Mouse (Mus musculus): Measurements from ENCODE around the gene Cdc42se1. TPM values are rescaled to one million over a fixed set of nuclear protein-coding genes. Genes with fewer than 3 reads are reported as not detected.

Cdc42se1 gene
- polyA plus RNA-seq, 1 experiment = 156 TPM

DNA sequence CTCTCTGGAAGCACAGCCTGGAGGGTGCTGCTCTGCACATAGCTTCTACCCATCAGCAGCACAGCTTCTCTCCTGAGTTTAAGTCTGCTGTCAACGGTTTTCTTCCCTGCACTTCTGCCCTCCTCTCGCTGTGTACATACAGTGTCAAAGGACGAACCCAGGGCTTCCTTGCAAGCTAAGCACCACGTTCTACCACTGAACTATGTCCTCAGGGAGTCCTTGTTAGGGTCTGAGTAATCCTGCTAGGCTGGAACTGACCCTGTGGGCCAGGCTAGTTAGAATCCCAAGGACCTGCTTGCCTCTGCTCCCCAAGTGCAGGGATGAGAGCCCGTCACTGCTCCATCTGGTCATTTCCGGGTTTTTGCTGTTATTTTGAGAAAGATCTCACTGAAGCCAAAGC, 41.6 kb upstream of the Cdc42se1 start:
- TF ChIP-seq POLR2A (IDR thresholded peaks at IDR 0.05; ENCODE audit: control insufficient read depth, extremely low read depth, insufficient read depth, low read length, poor library complexity) (no peak), CTCF (IDR thresholded peaks at IDR 0.05; ENCODE audit: borderline replicate concordance, control insufficient read depth, extremely low read depth, insufficient read depth, low read length, poor library complexity) (no peak)
- DNase-seq = no peak
- H3K27me3 ChIP-seq (ENCODE audit: control insufficient read depth, insufficient read depth, low read length) = no peaks in the 10 kb centered on the region
- H3K36me3 ChIP-seq (ENCODE audit: control insufficient read depth, insufficient read depth, low read length) = peaks cover 56% of the 10 kb centered on the region
- no peak overlapping the region for H3K27ac ChIP-seq (ENCODE audit: control insufficient read depth, insufficient read depth, low read length)
- WGBS = 97% methylated on average over 6 of the region's 6 CpGs
- H3K4me3 ChIP-seq (ENCODE audit: control insufficient read depth, insufficient read depth, low read length) = no peak overlapping the region
- H3K4me1 ChIP-seq (replicated peaks; ENCODE audit: control insufficient read depth, insufficient read depth, low read length) = peaks cover 11% of the 10 kb centered on the region

DNA sequence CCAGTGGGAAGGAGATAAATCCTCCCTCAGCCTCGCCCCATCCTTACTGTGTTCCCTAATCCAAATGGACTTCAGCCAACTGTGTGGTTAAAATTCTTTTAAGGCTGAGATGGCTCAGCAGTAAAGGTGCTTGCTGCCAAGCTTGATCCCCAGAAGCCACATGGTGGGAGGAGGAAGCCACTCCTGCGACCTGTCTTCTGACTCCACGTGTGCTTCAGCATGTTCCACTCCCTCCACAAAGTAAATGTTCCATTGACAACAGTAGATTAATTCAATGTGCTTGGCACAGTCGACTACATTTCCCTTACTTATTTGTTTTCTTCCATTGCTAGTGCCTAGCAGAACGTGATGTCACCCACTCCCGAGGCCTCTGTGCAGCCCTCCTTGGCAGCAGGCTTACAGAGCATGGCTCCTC, 33.8 kb upstream of the Cdc42se1 start:
- no peaks in the 10 kb centered on the region for H3K27me3 ChIP-seq (ENCODE audit: control insufficient read depth, insufficient read depth, low read length)
- TF ChIP-seq POLR2A (IDR thresholded peaks at IDR 0.05; ENCODE audit: control insufficient read depth, extremely low read depth, insufficient read depth, low read length, poor library complexity) = no peak
- TF ChIP-seq CTCF (IDR thresholded peaks at IDR 0.05; ENCODE audit: borderline replicate concordance, control insufficient read depth, extremely low read depth, insufficient read depth, low read length, poor library complexity) = no peak
- H3K36me3 ChIP-seq (ENCODE audit: control insufficient read depth, insufficient read depth, low read length) = peaks cover 63% of the 10 kb centered on the region
- no peak for DNase-seq
- H3K27ac ChIP-seq (ENCODE audit: control insufficient read depth, insufficient read depth, low read length) = no peak overlapping the region
- no peak overlapping the region for H3K4me3 ChIP-seq (ENCODE audit: control insufficient read depth, insufficient read depth, low read length)
- 90% methylated on average over 6 of the region's 6 CpGs for WGBS
- H3K4me1 ChIP-seq (replicated peaks; ENCODE audit: control insufficient read depth, insufficient read depth, low read length) = no peaks in the 10 kb centered on the region

DNA sequence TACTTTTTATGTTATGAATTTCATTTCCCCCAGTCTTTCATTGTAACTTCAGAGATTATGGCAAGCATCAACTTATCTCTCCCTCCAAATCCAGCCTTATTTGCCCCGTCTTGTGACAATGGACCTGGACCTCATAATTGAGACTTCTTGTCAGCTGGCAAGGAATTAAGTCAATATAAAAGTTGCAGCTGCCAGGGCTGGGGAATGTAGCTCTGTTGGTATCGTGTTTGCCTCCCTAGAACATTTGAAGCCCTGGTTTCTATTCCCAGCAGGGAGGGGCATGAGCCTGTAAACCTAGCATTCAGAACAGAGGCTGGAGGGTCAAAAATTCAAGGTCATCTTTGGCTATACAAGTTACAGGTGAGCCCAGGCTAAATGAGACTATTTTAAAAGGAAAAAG, 32.8 kb upstream of the Cdc42se1 start:
- H3K36me3 ChIP-seq (ENCODE audit: control insufficient read depth, insufficient read depth, low read length) = peaks cover 66% of the 10 kb centered on the region
- H3K4me3 ChIP-seq (ENCODE audit: control insufficient read depth, insufficient read depth, low read length) = no peak overlapping the region
- H3K27me3 ChIP-seq (ENCODE audit: control insufficient read depth, insufficient read depth, low read length) = no peaks in the 10 kb centered on the region
- TF ChIP-seq POLR2A (IDR thresholded peaks at IDR 0.05; ENCODE audit: control insufficient read depth, extremely low read depth, insufficient read depth, low read length, poor library complexity) (no peak), CTCF (IDR thresholded peaks at IDR 0.05; ENCODE audit: borderline replicate concordance, control insufficient read depth, extremely low read depth, insufficient read depth, low read length, poor library complexity) (no peak)
- no peak for DNase-seq
- no peak overlapping the region for H3K27ac ChIP-seq (ENCODE audit: control insufficient read depth, insufficient read depth, low read length)
- no peaks in the 10 kb centered on the region for H3K4me1 ChIP-seq (replicated peaks; ENCODE audit: control insufficient read depth, insufficient read depth, low read length)
- WGBS = 100% methylated on average over 2 of the region's 2 CpGs

DNA sequence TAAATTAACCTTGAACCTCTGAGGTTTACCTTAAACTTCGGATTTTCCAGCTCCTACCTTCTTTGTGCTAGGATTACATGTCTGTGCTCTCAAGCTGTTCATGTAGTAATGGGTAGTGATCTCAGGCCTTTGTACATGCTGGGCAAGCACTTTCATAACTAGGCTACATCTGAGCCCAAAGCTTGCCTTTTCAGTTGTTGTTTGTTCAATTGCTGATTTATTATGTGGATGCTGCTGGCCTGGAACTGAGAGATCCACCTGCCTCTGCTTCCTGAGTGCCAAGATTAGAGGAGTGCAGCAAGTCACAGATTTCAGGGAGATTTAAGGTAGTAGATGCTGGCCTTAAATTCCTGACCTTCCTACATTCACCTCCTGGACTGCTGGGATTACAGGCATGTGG, 29.4 kb upstream of the Cdc42se1 start:
- Histone ChIP-seq H3K27me3 (ENCODE audit: control insufficient read depth, insufficient read depth, low read length) (no peaks in the 10 kb centered on the region), H3K36me3 (ENCODE audit: control insufficient read depth, insufficient read depth, low read length) (peaks cover 92% of the 10 kb centered on the region), H3K4me1 (replicated peaks; ENCODE audit: control insufficient read depth, insufficient read depth, low read length) (no peaks in the 10 kb centered on the region), H3K27ac (ENCODE audit: control insufficient read depth, insufficient read depth, low read length) (no peak overlapping the region), H3K4me3 (ENCODE audit: control insufficient read depth, insufficient read depth, low read length) (no peak overlapping the region)
- TF ChIP-seq POLR2A (IDR thresholded peaks at IDR 0.05; ENCODE audit: control insufficient read depth, extremely low read depth, insufficient read depth, low read length, poor library complexity) = no peak
- no peak for TF ChIP-seq CTCF (IDR thresholded peaks at IDR 0.05; ENCODE audit: borderline replicate concordance, control insufficient read depth, extremely low read depth, insufficient read depth, low read length, poor library complexity)
- no peak for DNase-seq
- 100% methylated on average over 1 of the region's 1 CpGs for WGBS

DNA sequence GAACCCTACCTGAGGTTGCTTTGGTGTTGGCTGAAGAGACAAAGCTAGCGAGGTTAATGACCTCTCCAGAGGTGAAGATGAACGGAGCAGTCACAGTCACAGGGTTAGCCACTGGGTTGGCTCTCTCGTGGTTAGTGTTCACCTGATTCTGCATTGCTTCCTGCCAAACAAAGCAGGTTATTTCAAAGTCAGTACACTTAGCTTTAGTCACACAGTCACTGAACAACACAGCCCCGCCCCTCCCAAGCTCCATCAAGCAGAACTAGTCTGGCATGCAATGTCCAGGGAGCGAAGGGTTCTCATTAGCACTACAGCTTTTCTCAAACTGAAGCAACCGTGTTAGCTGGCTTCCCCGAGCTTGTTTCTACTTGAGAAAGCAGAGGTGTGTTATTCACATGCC, 28.4 kb upstream of the Cdc42se1 start:
- WGBS = 89% methylated on average over 7 of the region's 7 CpGs
- TF ChIP-seq CTCF (IDR thresholded peaks at IDR 0.05; ENCODE audit: borderline replicate concordance, control insufficient read depth, extremely low read depth, insufficient read depth, low read length, poor library complexity) = no peak
- no peak for TF ChIP-seq POLR2A (IDR thresholded peaks at IDR 0.05; ENCODE audit: control insufficient read depth, extremely low read depth, insufficient read depth, low read length, poor library complexity)
- Histone ChIP-seq H3K36me3 (ENCODE audit: control insufficient read depth, insufficient read depth, low read length) (peaks cover 94% of the 10 kb centered on the region), H3K4me1 (replicated peaks; ENCODE audit: control insufficient read depth, insufficient read depth, low read length) (no peaks in the 10 kb centered on the region), H3K27me3 (ENCODE audit: control insufficient read depth, insufficient read depth, low read length) (no peaks in the 10 kb centered on the region), H3K27ac (ENCODE audit: control insufficient read depth, insufficient read depth, low read length) (no peak overlapping the region), H3K4me3 (ENCODE audit: control insufficient read depth, insufficient read depth, low read length) (no peak overlapping the region)
- DNase-seq = no peak

DNA sequence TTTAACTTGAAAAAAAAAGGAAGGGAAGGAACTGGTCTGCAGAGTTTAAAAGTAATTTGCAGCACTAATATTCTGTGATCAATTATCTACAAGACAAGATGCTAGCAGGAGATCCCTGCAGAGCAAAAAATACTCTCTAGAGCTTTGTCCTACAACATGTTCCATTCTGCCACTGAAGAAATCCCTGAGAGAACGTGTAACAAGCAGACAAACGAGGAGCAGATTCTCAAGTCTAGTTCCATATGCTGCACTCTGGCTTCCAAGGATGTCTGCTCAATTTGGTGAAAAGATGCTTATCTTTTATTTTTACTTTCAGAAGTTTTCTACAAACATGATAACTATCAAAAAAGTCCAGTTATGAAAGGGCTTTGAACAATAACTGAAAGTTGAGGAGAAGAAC, 28.0 kb upstream of the Cdc42se1 start:
- TF ChIP-seq CTCF (IDR thresholded peaks at IDR 0.05; ENCODE audit: borderline replicate concordance, control insufficient read depth, extremely low read depth, insufficient read depth, low read length, poor library complexity) = no peak
- no peak for TF ChIP-seq POLR2A (IDR thresholded peaks at IDR 0.05; ENCODE audit: control insufficient read depth, extremely low read depth, insufficient read depth, low read length, poor library complexity)

DNA sequence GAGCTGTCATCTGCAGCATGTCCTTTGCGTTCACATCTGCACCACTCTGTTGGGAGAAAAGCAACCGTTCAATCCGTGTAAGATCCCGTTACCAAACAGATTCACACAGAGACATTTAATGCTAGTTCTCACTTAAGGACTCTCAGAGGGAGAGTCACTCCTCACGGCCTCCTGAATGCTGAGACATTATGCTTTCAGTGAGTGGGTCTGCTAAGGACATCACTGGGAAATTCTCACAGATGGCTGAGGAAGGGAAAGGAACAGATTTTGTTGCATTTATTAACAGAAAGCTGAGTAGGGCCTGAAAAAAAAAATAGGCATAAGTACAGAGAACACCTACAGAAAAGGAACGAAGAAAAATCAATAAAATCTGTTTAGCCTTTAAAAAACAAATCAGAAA, 24.7 kb upstream of the Cdc42se1 start:
- 98% methylated on average over 6 of the region's 6 CpGs for WGBS
- DNase-seq = no peak
- H3K36me3 ChIP-seq (ENCODE audit: control insufficient read depth, insufficient read depth, low read length) = peaks cover 85% of the 10 kb centered on the region
- no peaks in the 10 kb centered on the region for H3K4me1 ChIP-seq (replicated peaks; ENCODE audit: control insufficient read depth, insufficient read depth, low read length)
- H3K27ac ChIP-seq (ENCODE audit: control insufficient read depth, insufficient read depth, low read length) = no peak overlapping the region
- H3K27me3 ChIP-seq (ENCODE audit: control insufficient read depth, insufficient read depth, low read length) = no peaks in the 10 kb centered on the region
- no peak overlapping the region for H3K4me3 ChIP-seq (ENCODE audit: control insufficient read depth, insufficient read depth, low read length)
- TF ChIP-seq CTCF (IDR thresholded peaks at IDR 0.05; ENCODE audit: borderline replicate concordance, control insufficient read depth, extremely low read depth, insufficient read depth, low read length, poor library complexity) (no peak), POLR2A (IDR thresholded peaks at IDR 0.05; ENCODE audit: control insufficient read depth, extremely low read depth, insufficient read depth, low read length, poor library complexity) (no peak)

More for the DNA sequence above, 28.0 kb upstream of the Cdc42se1 start:
- H3K4me1 ChIP-seq (replicated peaks; ENCODE audit: control insufficient read depth, insufficient read depth, low read length) = no peaks in the 10 kb centered on the region
- DNase-seq = no peak
- H3K27me3 ChIP-seq (ENCODE audit: control insufficient read depth, insufficient read depth, low read length) = no peaks in the 10 kb centered on the region
- H3K36me3 ChIP-seq (ENCODE audit: control insufficient read depth, insufficient read depth, low read length) = peaks cover 94% of the 10 kb centered on the region
- 91% methylated on average over 2 of the region's 2 CpGs for WGBS
- no peak overlapping the region for H3K4me3 ChIP-seq (ENCODE audit: control insufficient read depth, insufficient read depth, low read length)
- no peak overlapping the region for H3K27ac ChIP-seq (ENCODE audit: control insufficient read depth, insufficient read depth, low read length)

Data from thymus, adult 2 months (tissue).